Mouse (Mus musculus): ENCODE measurements around the gene Gm38100. TPM values are rescaled to one million over a fixed set of nuclear protein-coding genes. Genes with fewer than 3 reads are reported as not detected.

Gm38100 gene
- polyA plus RNA-seq (2015; fragmentation: Nextera tagmentation; extraction: Ambion mirVana), result 0.28 and 0.31 TPM in 2 replicates

GRCm38 (mm10) chr1:175920029-175920428 lies at the start of gene Gm38100:
Gene Gm38100 (plus strand): TSS chr1:175920329.
- Histone ChIP-seq H3K27me3 (ENCODE audit: control insufficient read depth, insufficient read depth, low read length) (no peaks in the 10 kb centered on the region), H3K27ac (ENCODE audit: low read length) (no peak within 1 kb of the TSS), H3K9me3 (replicated peaks; ENCODE audit: control insufficient read depth, low read length) (no peaks in the 10 kb centered on the region), H3K4me1 (ENCODE audit: control insufficient read depth, insufficient read depth, low read length) (0 out of 2 replicates have a peak, but pooled peaks cover 2% of the 10 kb centered on the region), H3K9ac (ENCODE audit: low read length) (no peak within 1 kb of the TSS), H3K4me3 (ENCODE audit: low read length) (no peak within 1 kb of the TSS), H3K4me2 (ENCODE audit: low read depth, low read length) (no peak within 1 kb of the TSS), H3K36me3 (ENCODE audit: control insufficient read depth, insufficient read depth) (no peaks in the 10 kb centered on the region)
- ATAC-seq (replicated peaks; ENCODE audit: extremely low read depth, insufficient read depth, low FRiP score), result no peak
- 85% methylated on average over 9 of the region's 9 CpGs for WGBS

GRCm38 (mm10) chr1:175870716-175871115 lies 49.4 kb upstream of the Gm38100 start:
- Histone ChIP-seq H3K27me3 (ENCODE audit: control insufficient read depth, insufficient read depth, low read length) (no peaks in the 10 kb centered on the region), H3K27ac (ENCODE audit: low read length) (no peak overlapping the region), H3K4me3 (ENCODE audit: low read length) (no peak overlapping the region), H3K4me1 (ENCODE audit: control insufficient read depth, insufficient read depth, low read length) (no peaks in the 10 kb centered on the region), H3K4me2 (ENCODE audit: low read depth, low read length) (no peak overlapping the region), H3K9me3 (replicated peaks; ENCODE audit: control insufficient read depth, low read length) (no peaks in the 10 kb centered on the region), H3K9ac (ENCODE audit: low read length) (no peak overlapping the region), H3K36me3 (ENCODE audit: control insufficient read depth, insufficient read depth) (no peaks in the 10 kb centered on the region)
- ATAC-seq (replicated peaks; ENCODE audit: extremely low read depth, insufficient read depth, low FRiP score), result no peak
- 81% methylated on average over 3 of the region's 3 CpGs for WGBS

DNA sequence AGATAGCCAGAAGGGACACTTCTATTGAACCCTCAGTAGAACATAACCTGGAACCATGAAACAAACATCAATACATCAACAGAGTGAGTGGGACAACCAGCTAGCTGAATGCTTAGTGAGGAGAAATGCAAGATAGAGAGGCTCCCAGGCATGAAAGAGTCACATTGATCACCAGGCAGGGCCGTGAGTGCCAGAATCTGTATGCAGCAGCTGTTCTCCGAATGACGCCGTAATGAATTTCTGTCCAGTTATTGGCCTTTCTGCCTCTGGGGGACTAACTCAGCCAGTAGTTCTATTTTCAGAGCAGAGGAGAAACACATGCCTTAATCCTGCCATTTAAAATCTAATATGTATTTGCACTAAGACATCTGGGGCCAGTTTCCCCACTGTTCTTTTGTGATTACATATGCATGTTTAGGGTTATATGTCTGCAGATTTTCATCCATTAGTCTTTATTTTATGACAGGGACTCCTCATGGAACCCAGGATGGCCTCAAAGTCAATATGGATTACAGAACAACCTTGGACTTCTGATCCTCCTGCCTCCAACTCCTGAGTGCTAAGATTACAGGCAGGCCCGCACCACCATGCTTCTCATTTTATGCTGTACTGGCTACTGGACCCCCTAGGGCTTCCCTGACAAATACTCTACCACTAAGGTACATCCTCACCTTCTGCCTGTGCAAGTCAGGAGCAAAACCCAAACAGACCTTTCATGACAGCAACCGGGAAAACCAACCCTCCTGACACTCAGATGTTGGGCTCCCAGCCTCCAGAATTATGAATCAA lies 47.9 kb upstream of the Gm38100 start:
- H3K27me3 ChIP-seq (ENCODE audit: control insufficient read depth, insufficient read depth, low read length), result no peaks in the 10 kb centered on the region
- H3K4me3 ChIP-seq (ENCODE audit: low read length), result no peak overlapping the region
- H3K4me2 ChIP-seq (ENCODE audit: low read depth, low read length), result no peak overlapping the region
- ATAC-seq (replicated peaks; ENCODE audit: extremely low read depth, insufficient read depth, low FRiP score), result no peak
- H3K9me3 ChIP-seq (replicated peaks; ENCODE audit: control insufficient read depth, low read length), result no peaks in the 10 kb centered on the region
- H3K27ac ChIP-seq (ENCODE audit: low read length), result no peak overlapping the region
- no peak overlapping the region for H3K9ac ChIP-seq (ENCODE audit: low read length)
- H3K4me1 ChIP-seq (ENCODE audit: control insufficient read depth, insufficient read depth, low read length), result no peaks in the 10 kb centered on the region
- no peaks in the 10 kb centered on the region for H3K36me3 ChIP-seq (ENCODE audit: control insufficient read depth, insufficient read depth)
- WGBS, result 81% methylated on average over 6 of the region's 6 CpGs

DNA sequence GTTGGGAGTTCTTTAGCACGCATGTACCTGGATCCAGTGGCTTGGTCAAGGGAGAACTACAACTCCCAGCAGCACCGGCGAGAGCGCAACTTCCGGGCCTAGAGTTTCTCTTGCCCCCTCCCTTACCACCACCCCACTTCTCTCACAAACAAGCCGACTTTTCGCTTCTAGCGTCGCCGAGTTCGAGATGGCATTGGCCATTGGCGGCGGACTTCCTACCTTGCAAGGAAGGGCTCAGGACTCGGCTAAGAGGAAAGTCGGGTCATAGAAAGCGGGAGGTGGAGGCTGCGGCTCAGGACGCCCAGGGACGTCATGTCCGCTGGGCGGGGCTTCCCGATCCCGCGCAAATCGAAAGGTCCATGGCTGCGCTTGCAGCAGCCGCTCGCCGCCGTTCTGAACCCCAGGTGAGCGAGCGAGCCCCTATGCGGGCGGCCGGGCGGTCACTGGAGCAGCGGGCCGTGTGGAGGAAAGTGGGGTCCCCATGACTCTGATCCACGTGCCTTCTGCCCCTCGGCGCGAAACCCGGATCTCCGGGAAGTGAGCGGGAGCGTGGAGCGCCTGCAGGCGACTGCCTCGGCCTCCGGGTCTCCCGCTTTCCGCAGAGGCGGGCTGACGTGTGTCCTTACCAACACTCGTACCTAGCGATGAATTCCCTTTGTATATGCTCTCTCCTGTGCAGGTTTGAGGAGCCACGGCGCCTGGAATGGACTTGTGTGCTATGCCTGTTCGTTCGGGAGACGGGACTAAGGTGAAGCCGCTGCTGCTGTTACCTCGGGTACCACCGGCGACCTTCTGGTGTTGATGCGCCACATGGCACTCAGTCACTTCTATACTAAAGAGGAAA lies 39.5 kb upstream of the Gm38100 start, which contains the start of gene Exo1:
TSS of gene Exo1 (plus strand) at position 129 of the 844 bp plus-strand sequence.
- H3K36me3 ChIP-seq (ENCODE audit: control insufficient read depth, insufficient read depth), result peaks cover 4% of the 10 kb centered on the region; the same call in 1 of the 2 replicates
- peak within 1 kb of the TSS; percentile 62 for H3K4me3 ChIP-seq (ENCODE audit: low read length)
- no peaks in the 10 kb centered on the region for H3K27me3 ChIP-seq (ENCODE audit: control insufficient read depth, insufficient read depth, low read length)
- no peaks in the 10 kb centered on the region for H3K9me3 ChIP-seq (replicated peaks; ENCODE audit: control insufficient read depth, low read length)
- H3K9ac ChIP-seq (ENCODE audit: low read length), result peak within 1 kb of the TSS; percentile 80
- ATAC-seq (replicated peaks; ENCODE audit: extremely low read depth, insufficient read depth, low FRiP score), result peak; percentile 94
- H3K4me2 ChIP-seq (ENCODE audit: low read depth, low read length), result peak within 1 kb of the TSS; percentile 91
- H3K4me1 ChIP-seq (ENCODE audit: control insufficient read depth, insufficient read depth, low read length), result peaks cover 8% of the 10 kb centered on the region
- under 1% methylated on average over 66 of the region's 66 CpGs for WGBS
- peak within 1 kb of the TSS; percentile 81 for H3K27ac ChIP-seq (ENCODE audit: low read length)

- H3K27me3 ChIP-seq (ENCODE audit: control insufficient read depth, insufficient read depth, low read length), result no peaks in the 10 kb centered on the region
- peaks cover 8% of the 10 kb centered on the region for H3K4me1 ChIP-seq (ENCODE audit: control insufficient read depth, insufficient read depth, low read length)
- H3K27ac ChIP-seq (ENCODE audit: low read length), result no peak overlapping the region
- H3K4me2 ChIP-seq (ENCODE audit: low read depth, low read length), result no peak overlapping the region
- no peaks in the 10 kb centered on the region for H3K9me3 ChIP-seq (replicated peaks; ENCODE audit: control insufficient read depth, low read length)
- H3K36me3 ChIP-seq (ENCODE audit: control insufficient read depth, insufficient read depth), result peaks cover 19% of the 10 kb centered on the region
- no peak overlapping the region for H3K9ac ChIP-seq (ENCODE audit: low read length)
- no peak overlapping the region for H3K4me3 ChIP-seq (ENCODE audit: low read length)
- 68% methylated on average over 3 of the region's 3 CpGs for WGBS
- no peak for ATAC-seq (replicated peaks; ENCODE audit: extremely low read depth, insufficient read depth, low FRiP score)
Measured at GRCm38 (mm10) chr1:175883398-175883797, 36.7 kb upstream of the Gm38100 start.

- 87% methylated on average over 6 of the region's 6 CpGs for WGBS
- Histone ChIP-seq H3K27ac (ENCODE audit: low read length) (no peak overlapping the region), H3K4me2 (ENCODE audit: low read depth, low read length) (no peak overlapping the region), H3K4me3 (ENCODE audit: low read length) (no peak overlapping the region), H3K9me3 (replicated peaks; ENCODE audit: control insufficient read depth, low read length) (no peaks in the 10 kb centered on the region), H3K4me1 (ENCODE audit: control insufficient read depth, insufficient read depth, low read length) (no peaks in the 10 kb centered on the region), H3K36me3 (ENCODE audit: control insufficient read depth, insufficient read depth) (peaks cover 20% of the 10 kb centered on the region), H3K9ac (ENCODE audit: low read length) (no peak overlapping the region), H3K27me3 (ENCODE audit: control insufficient read depth, insufficient read depth, low read length) (no peaks in the 10 kb centered on the region)
- no peak for ATAC-seq (replicated peaks; ENCODE audit: extremely low read depth, insufficient read depth, low FRiP score)
Measured at GRCm38 (mm10) chr1:175893263-175893662, 26.9 kb upstream of the Gm38100 start.

DNA sequence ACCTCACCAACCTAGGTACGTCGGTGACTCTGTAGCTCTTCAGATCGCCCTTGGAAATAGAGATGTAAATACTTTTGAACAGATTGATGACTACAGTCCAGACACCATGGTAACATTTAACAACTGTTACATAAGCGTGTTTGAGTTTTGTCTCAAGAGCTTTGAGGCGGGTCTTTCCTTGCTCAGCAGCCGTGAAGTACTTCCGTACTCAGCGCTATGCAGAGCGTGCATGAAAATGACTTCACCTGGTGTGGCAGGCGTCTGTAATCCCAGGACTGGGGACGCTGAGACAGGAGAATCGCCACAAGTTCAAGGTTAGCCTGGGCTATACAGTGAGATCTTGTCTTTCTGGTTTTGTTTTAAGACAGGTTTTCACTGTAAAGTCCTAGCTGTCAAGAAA lies 26.4 kb upstream of the Gm38100 start:
- WGBS, result 90% methylated on average over 12 of the region's 12 CpGs
- Histone ChIP-seq H3K9ac (ENCODE audit: low read length) (no peak overlapping the region), H3K9me3 (replicated peaks; ENCODE audit: control insufficient read depth, low read length) (no peaks in the 10 kb centered on the region), H3K4me2 (ENCODE audit: low read depth, low read length) (no peak overlapping the region), H3K4me1 (ENCODE audit: control insufficient read depth, insufficient read depth, low read length) (no peaks in the 10 kb centered on the region), H3K36me3 (ENCODE audit: control insufficient read depth, insufficient read depth) (peaks cover 16% of the 10 kb centered on the region), H3K4me3 (ENCODE audit: low read length) (no peak overlapping the region), H3K27me3 (ENCODE audit: control insufficient read depth, insufficient read depth, low read length) (no peaks in the 10 kb centered on the region), H3K27ac (ENCODE audit: low read length) (no peak overlapping the region)
- no peak for ATAC-seq (replicated peaks; ENCODE audit: extremely low read depth, insufficient read depth, low FRiP score)

GRCm38 (mm10) chr1:175911207-175911606 lies 8.9 kb upstream of the Gm38100 start:
- 83% methylated on average over 2 of the region's 2 CpGs for WGBS
- no peak for ATAC-seq (replicated peaks; ENCODE audit: extremely low read depth, insufficient read depth, low FRiP score)
- Histone ChIP-seq H3K4me3 (ENCODE audit: low read length) (no peak overlapping the region), H3K27me3 (ENCODE audit: control insufficient read depth, insufficient read depth, low read length) (no peaks in the 10 kb centered on the region), H3K4me2 (ENCODE audit: low read depth, low read length) (no peak overlapping the region), H3K9me3 (replicated peaks; ENCODE audit: control insufficient read depth, low read length) (no peaks in the 10 kb centered on the region), H3K27ac (ENCODE audit: low read length) (no peak overlapping the region), H3K36me3 (ENCODE audit: control insufficient read depth, insufficient read depth) (peaks cover 21% of the 10 kb centered on the region), H3K4me1 (ENCODE audit: control insufficient read depth, insufficient read depth, low read length) (no peaks in the 10 kb centered on the region), H3K9ac (ENCODE audit: low read length) (no peak overlapping the region)

DNA sequence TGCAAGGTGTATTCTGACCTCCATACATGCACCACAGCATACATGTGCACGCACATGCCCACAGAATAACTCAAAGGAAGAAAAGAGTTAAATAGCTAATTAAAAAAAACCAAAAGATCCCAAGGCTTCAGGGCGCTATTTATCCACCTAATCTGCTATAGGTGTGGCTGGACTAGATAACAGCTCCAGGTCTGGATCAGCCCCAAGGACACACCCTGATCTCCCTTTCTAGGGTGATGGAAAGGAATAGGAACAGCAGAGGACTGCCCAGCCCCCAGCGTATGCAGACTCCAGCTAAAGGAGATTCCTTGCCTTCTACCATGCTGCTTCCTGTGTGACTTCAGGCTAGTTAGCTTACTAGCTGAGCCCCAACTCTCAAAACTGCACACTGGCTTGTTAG lies 8.1 kb upstream of the Gm38100 start:
- H3K27ac ChIP-seq (ENCODE audit: low read length), result no peak overlapping the region

More for the DNA sequence above, 8.1 kb upstream of the Gm38100 start:
- ATAC-seq (replicated peaks; ENCODE audit: extremely low read depth, insufficient read depth, low FRiP score), result no peak
- no peaks in the 10 kb centered on the region for H3K9me3 ChIP-seq (replicated peaks; ENCODE audit: control insufficient read depth, low read length)
- H3K27me3 ChIP-seq (ENCODE audit: control insufficient read depth, insufficient read depth, low read length), result no peaks in the 10 kb centered on the region
- 83% methylated on average over 3 of the region's 3 CpGs for WGBS
- no peak overlapping the region for H3K4me3 ChIP-seq (ENCODE audit: low read length)
- H3K36me3 ChIP-seq (ENCODE audit: control insufficient read depth, insufficient read depth), result peaks cover 15% of the 10 kb centered on the region
- no peak overlapping the region for H3K4me2 ChIP-seq (ENCODE audit: low read depth, low read length)
- H3K4me1 ChIP-seq (ENCODE audit: control insufficient read depth, insufficient read depth, low read length), result no peaks in the 10 kb centered on the region
- no peak overlapping the region for H3K9ac ChIP-seq (ENCODE audit: low read length)
